Mouse (Mus musculus) testis, adult 2 months (tissue): ENCODE data around the gene Fzd1.

Experiments used
- CTCF ChIP-seq: fragments of 200-500 bp; IDR thresholded peaks from 2 replicates; pipeline ENCODE4 v1.5.1; 2012; ENCODE audit warnings: low read depth, mild to moderate bottlenecking, inconsistent platforms, low read length, moderate library complexity; ENCODE audit not compliant: control insufficient read depth, insufficient read depth, insufficient replicate concordance
- POLR2A ChIP-seq: fragments of 200-500 bp; IDR thresholded peaks from 2 replicates; pipeline ENCODE4 v1.6.1; 2012; ENCODE audit warnings: low read depth, mild to moderate bottlenecking, inconsistent platforms, low read length, moderate library complexity; ENCODE audit not compliant: control insufficient read depth

- TF ChIP-seq POLR2A (no peak), CTCF (no peak)
Observed at GRCm38 (mm10) chr5:4755326-4755725, 2.5 kb downstream of the Fzd1 start.
